Mouse (Mus musculus) E14TG2a.4 (cell line): ENCODE data around the gene Fam72a.

Source experiments
- CTCF ChIP-seq: conservative IDR thresholded peaks from 2 replicates; pipeline ENCODE4 v1.5.1; 2014; ENCODE audit warnings: low read length
- NANOG ChIP-seq: IDR thresholded peaks from 2 replicates; pipeline ENCODE4 v1.6.1; 2014; ENCODE audit warnings: borderline replicate concordance, low read length, mixed read lengths
- POU5F1 ChIP-seq: IDR thresholded peaks from 2 replicates; pipeline ENCODE4 v1.6.1; 2014; ENCODE audit warnings: low read length, borderline replicate concordance

- TF ChIP-seq CTCF (no peak), NANOG (peak; percentile 70; the same call in 1 of the 2 replicates), POU5F1 (no peak)
These were observed 48.9 kb upstream of the Fam72a start for GRCm38 (mm10) chr1:131478770-131479305.
